In the genomic region with DNA sequence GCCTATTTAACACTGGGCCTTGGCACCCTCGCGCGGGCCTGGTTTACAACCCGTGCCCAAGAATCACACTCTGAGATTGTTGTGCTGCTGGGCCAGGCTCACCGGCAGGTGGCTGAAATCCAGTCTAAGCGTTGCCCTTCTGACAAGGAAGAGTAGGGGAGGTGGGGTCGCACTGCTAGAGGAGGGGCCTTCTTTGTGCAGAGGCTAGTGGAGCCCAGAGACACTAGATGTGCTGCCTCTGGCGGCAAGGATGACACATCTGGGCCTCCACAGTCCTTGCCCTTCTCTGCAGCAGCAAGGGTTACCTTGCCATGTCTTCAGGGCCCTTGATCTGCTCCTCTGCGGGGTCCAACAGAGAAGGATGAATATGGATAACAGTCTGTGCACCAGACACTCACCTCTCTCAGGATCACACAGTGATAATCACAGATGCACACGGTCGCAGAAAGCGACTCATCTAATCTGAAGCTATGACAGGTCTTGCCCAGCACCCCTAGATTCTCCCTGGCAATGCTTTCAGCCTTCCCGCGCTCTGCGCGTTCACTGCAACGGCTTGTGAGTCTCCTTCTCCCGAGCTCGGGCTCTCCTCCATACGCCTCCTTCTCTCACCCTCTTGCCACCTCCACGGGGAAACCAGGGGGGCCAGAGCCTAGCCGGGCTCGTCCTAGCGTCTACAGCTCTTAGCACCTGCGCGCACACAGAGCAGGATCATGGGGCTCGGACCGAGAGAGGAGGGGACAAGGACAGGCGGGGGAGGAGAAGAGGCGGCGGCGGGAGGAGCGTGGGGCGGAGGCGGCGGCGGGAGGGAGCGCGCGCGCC, we compare ENCODE assay signal across 8 mouse cellular contexts. TPM values are rescaled to one million over a fixed set of nuclear protein-coding genes. Genes with fewer than 3 reads are reported as not detected.
DNase-seq lines count a peak whose midpoint lies in the region; ATAC-seq and TF ChIP-seq lines count a peak whose summit lies in the region.

No protein-coding gene starts in this region.

- H3K4me2 ChIP-seq in limb, embryonic 13.5 days (replicated peaks), result peak overlapping the region; percentile 98
- peak overlapping the region; percentile 94 for H3K4me2 ChIP-seq in midbrain, embryonic 14.5 days (ENCODE audit: low read length)

- TF ChIP-seq CTCF in kidney, adult 2 months (conservative IDR thresholded peaks at IDR 0.05; ENCODE audit: insufficient read depth, insufficient read length, low read depth, low read length), result no peak

- H3K27me3 ChIP-seq in kidney, adult 2 months (replicated peaks; ENCODE audit: control insufficient read depth, insufficient read depth, low read length), result no peaks in the 10 kb centered on the region
- H3K27me3 ChIP-seq in limb, embryonic 13.5 days, result peaks cover 24% of the 10 kb centered on the region
- no peaks in the 10 kb centered on the region for H3K27me3 ChIP-seq in midbrain, embryonic 14.5 days (ENCODE audit: control insufficient read depth, insufficient read depth, low read length)

- ATAC-seq in granulocyte monocyte progenitor cell, adult 5-6 weeks (replicated peaks; ENCODE audit: poor library complexity, severe bottlenecking), result peak; percentile 29
- ATAC-seq in limb, embryonic 13.5 days (ENCODE audit: low FRiP score, low read depth), result peak; percentile 54
- ATAC-seq in midbrain, embryonic 14.5 days (ENCODE audit: low FRiP score, low TSS enrichment), result peak; percentile 83

- H3K9me3 ChIP-seq in limb, embryonic 13.5 days, result no peaks in the 10 kb centered on the region
- no peaks in the 10 kb centered on the region for H3K9me3 ChIP-seq in midbrain, embryonic 14.5 days (ENCODE audit: control insufficient read depth, low read length)

- TF ChIP-seq POLR2A in kidney, adult 2 months (IDR thresholded peaks at IDR 0.05; ENCODE audit: low read depth, low read length), result no peak

- 11% methylated on average over 38 of the region's 41 CpGs for WGBS in kidney, adult 2 months
- 1% methylated on average over 38 of the region's 41 CpGs for WGBS in limb, embryonic 13.5 days
- WGBS in midbrain, embryonic 14.5 days, result under 1% methylated on average over 40 of the region's 41 CpGs

- H3K36me3 ChIP-seq in kidney, adult 2 months (ENCODE audit: control insufficient read depth, insufficient read depth, low read length), result no peaks in the 10 kb centered on the region
- no peaks in the 10 kb centered on the region for H3K36me3 ChIP-seq in limb, embryonic 13.5 days
- peaks cover 5% of the 10 kb centered on the region; the same call in 1 of the 2 replicates for H3K36me3 ChIP-seq in midbrain, embryonic 14.5 days (ENCODE audit: control insufficient read depth, insufficient read depth, low read length)

- H3K4me1 ChIP-seq in kidney, adult 2 months (ENCODE audit: control insufficient read depth, insufficient read depth, low read length), result no peaks in the 10 kb centered on the region
- H3K4me1 ChIP-seq in limb, embryonic 13.5 days, result peaks cover 26% of the 10 kb centered on the region
- peaks cover 31% of the 10 kb centered on the region for H3K4me1 ChIP-seq in midbrain, embryonic 14.5 days (ENCODE audit: control insufficient read depth, insufficient read depth, low read length)

- H3K4me3 ChIP-seq in kidney, adult 2 months (ENCODE audit: insufficient read depth, low read depth, low read length), result peak overlapping the region; percentile 56
- peak overlapping the region; percentile 72 for H3K4me3 ChIP-seq in limb, embryonic 13.5 days
- H3K4me3 ChIP-seq in midbrain, embryonic 14.5 days (replicated peaks; ENCODE audit: low read depth, low read length), result peak overlapping the region; percentile 78

- H3K27ac ChIP-seq in kidney, adult 2 months (ENCODE audit: insufficient read depth, low read depth, low read length), result no peak overlapping the region
- no peak overlapping the region for H3K27ac ChIP-seq in limb, embryonic 13.5 days
- peak overlapping the region; percentile 98 for H3K27ac ChIP-seq in midbrain, embryonic 14.5 days (replicated peaks; ENCODE audit: low read depth, low read length)

- DNase-seq in adrenal gland, adult (ENCODE audit: inconsistent age in 2 of 2, low spot score in 1 of 2), result peak; percentile 87 to 94
- no peak for DNase-seq in adrenal gland, postnatal 25 days
- peak; percentile 86 for DNase-seq in embryo, embryonic 10.5 days (ENCODE audit: low spot score)
- peak; percentile 77 for DNase-seq in kidney, adult 2 months
- DNase-seq in midbrain, embryonic 14.5 days, result peak; percentile 93
- peak; percentile 29 to 61 for DNase-seq in spleen, postnatal 10 days (ENCODE audit: low spot score in 2 of 2)

- H3K9ac ChIP-seq in limb, embryonic 13.5 days, result peak overlapping the region; percentile 83
- H3K9ac ChIP-seq in midbrain, embryonic 14.5 days (replicated peaks; ENCODE audit: low read length), result peak overlapping the region; percentile 96

RNA-seq across cellular contexts. Expression of a gene that starts 0.5 kb away (rescaled TPM):
- 10.0 and 12.3 TPM in 2 replicates for total RNA-seq in adrenal gland, postnatal 25 days (2021)
- 12.8 and 19.7 TPM in 2 replicates for total RNA-seq in granulocyte monocyte progenitor cell, adult 5-6 weeks (2014; fragmentation: Nextera tagmentation)
- 16.5 and 18.7 TPM in 2 replicates for total RNA-seq in granulocyte monocyte progenitor cell, adult 5-6 weeks (2017)
- 2.8 and 3.6 TPM in 2 replicates for polyA plus RNA-seq in kidney, adult 2 months (2012; rRNA removed)
- polyA plus RNA-seq in limb, embryonic 13.5 days (2015; fragmentation: Nextera tagmentation; extraction: Ambion mirVana), result 3.1 and 3.3 TPM in 2 replicates
- 54.3 and 58.1 TPM in 2 replicates for polyA plus RNA-seq in midbrain, embryonic 14.5 days (2014; fragmentation: Nextera tagmentation; extraction: Ambion mirVana)

Comparison
In these comparisons a context has a peak if more than half of its experiments do, and no peak if none do; other contexts are left out.
1. ATAC-seq: peak in every context shown above with its lines; median percentile 83 in midbrain, embryonic 14.5 days; 54 in limb, embryonic 13.5 days; 29 in granulocyte monocyte progenitor cell, adult 5-6 weeks.
2. RNA of a gene that starts 0.5 kb away (polyA plus RNA-seq): 54.3 to 58.1 TPM in midbrain, embryonic 14.5 days; 3.1 to 3.3 TPM in limb, embryonic 13.5 days and 2.8 to 3.6 TPM in kidney, adult 2 months; every median in the first group is over 10 times any median in the second.
3. Peak in every context shown above with its lines, with median percentiles within 50 percentile points of each other: H3K4me3 ChIP-seq.